Mouse (Mus musculus) lung, embryonic 15.5 days (tissue): ENCODE data around the gene Csmd2. TPM values are rescaled to one million over a fixed set of nuclear protein-coding genes. Genes with fewer than 3 reads are reported as not detected.
A peak's percentile ranks its signal among the peaks of the same experiment; 100 is the strongest.

Experiments
- ATAC-seq: fragments of 200-750 bp; cut with Nextera tagmentation; 2 replicates; pipeline ENCODE4 v1.8.0; 2017; ENCODE audit warnings: moderate number of reproducible peaks, borderline replicate concordance; ENCODE audit not compliant: low FRiP score, low TSS enrichment; ENCODE audit errors: extremely low read depth
- H3K27ac ChIP-seq: fragments of 300-500 bp; sonication (generic); 2 replicates; pipeline ENCODE4 v1.5.1; 2015; ENCODE audit warnings: moderate library complexity, mild to moderate bottlenecking, inconsistent platforms
- H3K27me3 ChIP-seq: fragments of 300-500 bp; sonication (generic); 2 replicates; pipeline ENCODE4 v1.6.1; 2015; ENCODE audit warnings: inconsistent platforms
- H3K36me3 ChIP-seq: fragments of 300-500 bp; sonication (generic); 2 replicates; pipeline ENCODE4 v1.6.1; 2015; ENCODE audit warnings: inconsistent platforms
- H3K4me1 ChIP-seq: fragments of 300-500 bp; sonication (generic); 2 replicates; pipeline ENCODE4 v1.6.1; 2015; ENCODE audit warnings: inconsistent platforms
- H3K4me2 ChIP-seq: fragments of 300-500 bp; sonication (generic); 2 replicates; pipeline ENCODE4 v1.6.1; 2015; ENCODE audit warnings: inconsistent platforms, mild to moderate bottlenecking, moderate library complexity
- H3K4me3 ChIP-seq: fragments of 300-500 bp; sonication (generic); 2 replicates; pipeline ENCODE4 v1.5.1; 2015; ENCODE audit warnings: mild to moderate bottlenecking, inconsistent platforms
- H3K9ac ChIP-seq: fragments of 300-500 bp; sonication (generic); 2 replicates; pipeline ENCODE4 v1.6.1; 2015; ENCODE audit warnings: inconsistent platforms
- H3K9me3 ChIP-seq: fragments of 300-500 bp; sonication (generic); 2 replicates; pipeline ENCODE4 v1.6.1; 2016; ENCODE audit warnings: inconsistent platforms
- WGBS: fragments of 180-500 bp; shearing (Covaris S2); methylation state at CpG from one replicate; pipeline ENCODE4 v1.1.7; 2015; 5-methylcytosine and 5-hydroxymethylcytosine counted together
- polyA plus RNA-seq: library from polyadenylated mRNA; unstranded; fragments of >200 nt; fragmentation: Nextera tagmentation; extraction: Ambion mirVana; gene quantifications from 2 replicates; pipeline ENCODE4 v1.2.1, GENCODE M21; 2015

Csmd2 gene
- polyA plus RNA-seq: 0.06 and 0.21 TPM in 2 replicates

GRCm38 (mm10) chr4:127987784-127988455 lies at the start of gene Csmd2:
Gene Csmd2 (plus strand): TSS chr4:127987857.
- no peak for ATAC-seq
- WGBS: under 1% methylated on average over 44 of the region's 65 CpGs
- no peak within 1 kb of the TSS for H3K27ac ChIP-seq

GRCm38 (mm10) chr4:127947696-127948095 lies 40.0 kb upstream of the Csmd2 start:
- Histone ChIP-seq H3K27ac (no peak overlapping the region), H3K4me3 (no peak overlapping the region), H3K9me3 (no peaks in the 10 kb centered on the region), H3K4me2 (no peak overlapping the region), H3K27me3 (no peaks in the 10 kb centered on the region), H3K9ac (no peak overlapping the region), H3K4me1 (no peaks in the 10 kb centered on the region), H3K36me3 (no peaks in the 10 kb centered on the region)
- 71% methylated on average over 2 of the region's 2 CpGs for WGBS
- ATAC-seq: no peak

More at GRCm38 (mm10) chr4:127987784-127988455, at the start of gene Csmd2:
- peak within 1 kb of the TSS; percentile 28 for H3K4me3 ChIP-seq
- peak within 1 kb of the TSS; percentile 57 for H3K4me2 ChIP-seq
- peaks cover 70% of the 10 kb centered on the region for H3K27me3 ChIP-seq
- H3K36me3 ChIP-seq: no peaks in the 10 kb centered on the region
- no peak within 1 kb of the TSS for H3K9ac ChIP-seq
- H3K9me3 ChIP-seq: no peaks in the 10 kb centered on the region
- peaks cover 8% of the 10 kb centered on the region; the same call in 1 of the 2 replicates for H3K4me1 ChIP-seq

GRCm38 (mm10) chr4:127953006-127953710 lies 34.5 kb upstream of the Csmd2 start:
- Histone ChIP-seq H3K27ac (no peak overlapping the region), H3K4me3 (no peak overlapping the region), H3K4me2 (no peak overlapping the region), H3K9me3 (no peaks in the 10 kb centered on the region), H3K4me1 (no peaks in the 10 kb centered on the region), H3K36me3 (no peaks in the 10 kb centered on the region), H3K9ac (no peak overlapping the region), H3K27me3 (no peaks in the 10 kb centered on the region)
- WGBS: 31% methylated on average over 10 of the region's 10 CpGs
- no peak for ATAC-seq

GRCm38 (mm10) chr4:127969101-127969500 lies 18.6 kb upstream of the Csmd2 start:
- H3K9ac ChIP-seq: no peak overlapping the region
- H3K4me2 ChIP-seq: no peak overlapping the region
- H3K4me3 ChIP-seq: no peak overlapping the region
- H3K9me3 ChIP-seq: no peaks in the 10 kb centered on the region
- no peaks in the 10 kb centered on the region for H3K4me1 ChIP-seq
- H3K36me3 ChIP-seq: no peaks in the 10 kb centered on the region
- peaks cover 45% of the 10 kb centered on the region for H3K27me3 ChIP-seq
- ATAC-seq: no peak
- no peak overlapping the region for H3K27ac ChIP-seq
- WGBS: 9% methylated on average over 7 of the region's 7 CpGs

GRCm38 (mm10) chr4:127970018-127970421 lies 17.6 kb upstream of the Csmd2 start:
- H3K4me2 ChIP-seq: no peak overlapping the region
- 7% methylated on average over 7 of the region's 7 CpGs for WGBS
- no peaks in the 10 kb centered on the region for H3K4me1 ChIP-seq
- no peak overlapping the region for H3K9ac ChIP-seq
- no peak overlapping the region for H3K4me3 ChIP-seq
- no peak for ATAC-seq
- no peak overlapping the region for H3K27ac ChIP-seq
- H3K27me3 ChIP-seq: peaks cover 45% of the 10 kb centered on the region
- H3K9me3 ChIP-seq: no peaks in the 10 kb centered on the region
- no peaks in the 10 kb centered on the region for H3K36me3 ChIP-seq

- WGBS: 3% methylated on average over 39 of the region's 39 CpGs
These were observed 16.5 kb upstream of the Csmd2 start, which contains the start of gene CK137956 for GRCm38 (mm10) chr4:127970901-127971868. Gene CK137956 (minus strand): TSS chr4:127970951.

GRCm38 (mm10) chr4:127972976-127973375 lies 14.7 kb upstream of the Csmd2 start:
- no peak for ATAC-seq
- WGBS: 77% methylated on average over 3 of the region's 3 CpGs
- Histone ChIP-seq H3K27me3 (peaks cover 45% of the 10 kb centered on the region), H3K4me2 (no peak overlapping the region), H3K4me1 (no peaks in the 10 kb centered on the region), H3K4me3 (no peak overlapping the region), H3K27ac (no peak overlapping the region), H3K36me3 (no peaks in the 10 kb centered on the region), H3K9me3 (no peaks in the 10 kb centered on the region), H3K9ac (no peak overlapping the region)

More at GRCm38 (mm10) chr4:127970901-127971868, 16.5 kb upstream of the Csmd2 start, which contains the start of gene CK137956:
- Histone ChIP-seq H3K4me1 (no peaks in the 10 kb centered on the region), H3K36me3 (no peaks in the 10 kb centered on the region), H3K27ac (no peak within 1 kb of the TSS), H3K4me2 (no peak within 1 kb of the TSS), H3K27me3 (peaks cover 45% of the 10 kb centered on the region), H3K4me3 (no peak within 1 kb of the TSS), H3K9me3 (no peaks in the 10 kb centered on the region), H3K9ac (no peak within 1 kb of the TSS)
- no peak for ATAC-seq

GRCm38 (mm10) chr4:127981125-127981524 lies 6.5 kb upstream of the Csmd2 start:
- H3K4me3 ChIP-seq: no peak overlapping the region
- no peak overlapping the region for H3K4me2 ChIP-seq
- peaks cover 21% of the 10 kb centered on the region for H3K27me3 ChIP-seq
- 78% methylated on average over 6 of the region's 6 CpGs for WGBS
- H3K4me1 ChIP-seq: no peaks in the 10 kb centered on the region
- no peak overlapping the region for H3K9ac ChIP-seq
- H3K36me3 ChIP-seq: no peaks in the 10 kb centered on the region
- H3K9me3 ChIP-seq: no peaks in the 10 kb centered on the region
- H3K27ac ChIP-seq: no peak overlapping the region
- no peak for ATAC-seq

- peaks cover 8% of the 10 kb centered on the region; the same call in 1 of the 2 replicates for H3K4me1 ChIP-seq
- no peak overlapping the region for H3K4me2 ChIP-seq
- H3K36me3 ChIP-seq: no peaks in the 10 kb centered on the region
- 88% methylated on average over 2 of the region's 2 CpGs for WGBS
- H3K9ac ChIP-seq: no peak overlapping the region
- no peak for ATAC-seq
- H3K4me3 ChIP-seq: no peak overlapping the region
- no peak overlapping the region for H3K27ac ChIP-seq
- peaks cover 54% of the 10 kb centered on the region for H3K27me3 ChIP-seq
- H3K9me3 ChIP-seq: no peaks in the 10 kb centered on the region
These were observed 3.2 kb upstream of the Csmd2 start for GRCm38 (mm10) chr4:127984426-127984825.

GRCm38 (mm10) chr4:127985874-127986273 lies 1.8 kb upstream of the Csmd2 start:
- Histone ChIP-seq H3K9me3 (no peaks in the 10 kb centered on the region), H3K27me3 (peaks cover 69% of the 10 kb centered on the region), H3K4me2 (no peak overlapping the region), H3K36me3 (no peaks in the 10 kb centered on the region), H3K4me3 (no peak overlapping the region), H3K27ac (no peak overlapping the region), H3K9ac (no peak overlapping the region), H3K4me1 (peaks cover 8% of the 10 kb centered on the region; the same call in 1 of the 2 replicates)
- ATAC-seq: no peak
- WGBS: 19% methylated on average over 10 of the region's 10 CpGs

GRCm38 (mm10) chr4:127986491-127987075 lies 1.1 kb upstream of the Csmd2 start:
- Histone ChIP-seq H3K4me2 (no peak overlapping the region), H3K4me1 (peaks cover 8% of the 10 kb centered on the region; the same call in 1 of the 2 replicates), H3K36me3 (no peaks in the 10 kb centered on the region), H3K9ac (no peak overlapping the region), H3K9me3 (no peaks in the 10 kb centered on the region), H3K27ac (no peak overlapping the region), H3K4me3 (no peak overlapping the region), H3K27me3 (peaks cover 70% of the 10 kb centered on the region)
- ATAC-seq: no peak
- WGBS: 6% methylated on average over 25 of the region's 25 CpGs
